Mouse (Mus musculus) embryonic facial prominence, embryonic 14.5 days (tissue): ENCODE measurements around the gene Ccno. TPM values are rescaled to one million over a fixed set of nuclear protein-coding genes. Genes with fewer than 3 reads are reported as not detected.

Experiments
- ATAC-seq: fragments of 200-750 bp; cut with Nextera tagmentation; 2 replicates; pipeline ENCODE4 v1.8.0; 2017; ENCODE audit warnings: low read depth, moderate number of reproducible peaks, moderate TSS enrichment
- DNase-seq: peaks from one replicate; pipeline ENCODE4 v3.0.0-alpha.2; 2015; ENCODE audit warnings: low spot score
- H3K27ac ChIP-seq: fragments of 300-500 bp; sonication (generic); replicated peaks from 2 replicates; pipeline ENCODE4 v1.5.1; 2014; ENCODE audit warnings: low read depth, mild to moderate bottlenecking, low read length, moderate library complexity
- H3K27me3 ChIP-seq: fragments of 300-500 bp; sonication (generic); replicated peaks from 2 replicates; pipeline ENCODE4 v1.6.1; 2014; ENCODE audit warnings: low read length; ENCODE audit not compliant: control insufficient read depth, insufficient read depth
- H3K36me3 ChIP-seq: fragments of 300-500 bp; sonication (generic); 2 replicates; pipeline ENCODE4 v1.6.1; 2014; ENCODE audit warnings: low read length, mixed read lengths; ENCODE audit not compliant: control insufficient read depth, insufficient read depth
- H3K4me1 ChIP-seq: fragments of 300-500 bp; sonication (generic); 2 replicates; pipeline ENCODE4 v1.6.1; 2014; ENCODE audit warnings: antibody characterized with exemption, low read length; ENCODE audit not compliant: control insufficient read depth, insufficient read depth
- H3K4me2 ChIP-seq: fragments of 300-500 bp; sonication (generic); 2 replicates; pipeline ENCODE4 v1.6.1; 2014; ENCODE audit warnings: low read depth, mild to moderate bottlenecking, low read length, moderate library complexity, mixed read lengths
- H3K4me3 ChIP-seq: fragments of 300-500 bp; sonication (generic); 2 replicates; pipeline ENCODE4 v1.5.1; 2014; ENCODE audit warnings: low read depth, mild to moderate bottlenecking, low read length
- H3K9ac ChIP-seq: fragments of 300-500 bp; sonication (generic); 2 replicates; pipeline ENCODE4 v1.6.1; 2014; ENCODE audit warnings: low read depth, mild to moderate bottlenecking, low read length, moderate library complexity, mixed read lengths
- H3K9me3 ChIP-seq: fragments of 300-500 bp; sonication (generic); 2 replicates; pipeline ENCODE4 v1.6.1; 2016; ENCODE audit warnings: low read length; ENCODE audit not compliant: control insufficient read depth
- WGBS: fragments of 180-500 bp; shearing (Covaris S2); extraction: QIAGEN DNeasy Blood & Tissue Kit; methylation state at CpG from one replicate; pipeline ENCODE4 v1.1.7; 2014; 5-methylcytosine and 5-hydroxymethylcytosine counted together
- polyA plus RNA-seq: library from polyadenylated mRNA; unstranded; fragments of >200 nt; fragmentation: Nextera tagmentation; extraction: Ambion mirVana; gene quantifications from 2 replicates; pipeline ENCODE4 v1.2.1, GENCODE M21; 2014

Gene Ccno
- polyA plus RNA-seq, 1 experiment from 2014 or later, result 9.0 TPM

GRCm38 (mm10) chr13:112976720-112977119 lies 10.9 kb upstream of the Ccno start:
- DNase-seq (no peak), ATAC-seq (no peak)
- H3K27me3 ChIP-seq, result peaks cover 3% of the 10 kb centered on the region; the same call in 1 of the 2 replicates
- H3K27ac ChIP-seq, result no peak overlapping the region
- no peaks in the 10 kb centered on the region for H3K9me3 ChIP-seq
- peak overlapping the region; percentile 38 for H3K4me2 ChIP-seq
- H3K4me1 ChIP-seq, result no peaks in the 10 kb centered on the region
- no peak overlapping the region for H3K4me3 ChIP-seq
- H3K9ac ChIP-seq, result no peak overlapping the region
- WGBS, result 38% methylated on average over 10 of the region's 10 CpGs
- no peaks in the 10 kb centered on the region for H3K36me3 ChIP-seq

- Histone ChIP-seq H3K36me3 (no peaks in the 10 kb centered on the region), H3K4me1 (peaks cover 17% of the 10 kb centered on the region), H3K4me2 (peak overlapping the region; percentile 100; the same call in 1 of the 2 replicates), H3K9ac (no peak overlapping the region), H3K9me3 (no peaks in the 10 kb centered on the region), H3K27ac (no peak overlapping the region), H3K27me3 (peaks cover 58% of the 10 kb centered on the region), H3K4me3 (0 out of 2 replicates have a peak overlapping the region, but pooled peaks have one; percentile 59)
- no peak for ATAC-seq
- DNase-seq, result no peak
- 7% methylated on average over 18 of the region's 18 CpGs for WGBS
These were observed 1.8 kb upstream of the Ccno start for GRCm38 (mm10) chr13:112985605-112986450.

- no peak for ATAC-seq
- 2% methylated on average over 17 of the region's 17 CpGs for WGBS
- Histone ChIP-seq H3K4me1 (peaks cover 17% of the 10 kb centered on the region), H3K4me2 (peak overlapping the region; percentile 100), H3K27me3 (peaks cover 65% of the 10 kb centered on the region), H3K36me3 (no peaks in the 10 kb centered on the region), H3K27ac (no peak overlapping the region), H3K4me3 (peak overlapping the region; percentile 59), H3K9ac (no peak overlapping the region), H3K9me3 (no peaks in the 10 kb centered on the region)
- no peak for DNase-seq
These were observed 1.1 kb upstream of the Ccno start for GRCm38 (mm10) chr13:112986451-112986950.

- Histone ChIP-seq H3K36me3 (no peaks in the 10 kb centered on the region), H3K27ac (no peak overlapping the region), H3K4me3 (peak overlapping the region; percentile 59), H3K9me3 (no peaks in the 10 kb centered on the region), H3K27me3 (peaks cover 75% of the 10 kb centered on the region), H3K4me1 (peaks cover 17% of the 10 kb centered on the region), H3K4me2 (peak overlapping the region; percentile 100), H3K9ac (peak overlapping the region; percentile 64)
- ATAC-seq (peak; percentile 12), DNase-seq (no peak)
- whole genome bisulfite sequencing, result 0% methylated on average over 25 of the region's 39 CpGs
These were observed 389 bp downstream of the Ccno start for GRCm38 (mm10) chr13:112987991-112988390.

GRCm38 (mm10) chr13:112988866-112989265 lies 1.3 kb downstream of the Ccno start:
- Histone ChIP-seq H3K4me2 (peak overlapping the region; percentile 100), H3K4me1 (peaks cover 22% of the 10 kb centered on the region), H3K27ac (no peak overlapping the region), H3K9ac (peak overlapping the region; percentile 30; the same call in 1 of the 2 replicates), H3K36me3 (no peaks in the 10 kb centered on the region), H3K27me3 (peaks cover 83% of the 10 kb centered on the region), H3K9me3 (no peaks in the 10 kb centered on the region), H3K4me3 (peak overlapping the region; percentile 59)
- WGBS, result under 1% methylated on average over 19 of the region's 19 CpGs
- DNase-seq, result no peak
- no peak for ATAC-seq

- Histone ChIP-seq H3K4me3 (peak overlapping the region; percentile 7; the same call in 1 of the 2 replicates), H3K9ac (no peak overlapping the region), H3K27me3 (peaks cover 85% of the 10 kb centered on the region), H3K36me3 (no peaks in the 10 kb centered on the region), H3K9me3 (no peaks in the 10 kb centered on the region), H3K4me1 (peaks cover 25% of the 10 kb centered on the region), H3K4me2 (peak overlapping the region; percentile 100), H3K27ac (no peak overlapping the region)
- no peak for ATAC-seq
- DNase-seq, result no peak
- WGBS, result 2% methylated on average over 15 of the region's 23 CpGs
These were observed 1.9 kb downstream of the Ccno start for GRCm38 (mm10) chr13:112989541-112989940.

GRCm38 (mm10) chr13:112990346-112990745 lies 2.7 kb downstream of the Ccno start:
- Histone ChIP-seq H3K27me3 (peaks cover 90% of the 10 kb centered on the region), H3K4me3 (no peak overlapping the region), H3K36me3 (no peaks in the 10 kb centered on the region), H3K4me1 (peaks cover 25% of the 10 kb centered on the region), H3K9me3 (no peaks in the 10 kb centered on the region), H3K27ac (no peak overlapping the region), H3K9ac (no peak overlapping the region), H3K4me2 (no peak overlapping the region)
- ATAC-seq (no peak), DNase-seq (no peak)
- 11% methylated on average over 4 of the region's 4 CpGs for WGBS

- DNase-seq, result no peak
- peaks cover 11% of the 10 kb centered on the region for H3K4me1 ChIP-seq
- ATAC-seq, result 0 out of 2 replicates have a peak, but pooled peaks have one; percentile 35
- H3K27ac ChIP-seq, result no peak within 1 kb of the TSS
- WGBS, result under 1% methylated on average over 29 of the region's 63 CpGs
- H3K36me3 ChIP-seq, result no peaks in the 10 kb centered on the region
- H3K9ac ChIP-seq, result peak within 1 kb of the TSS; percentile 42; the same call in 1 of the 2 replicates
- peak within 1 kb of the TSS; percentile 42 for H3K4me3 ChIP-seq
- H3K27me3 ChIP-seq, result peaks cover 95% of the 10 kb centered on the region
- H3K9me3 ChIP-seq, result no peaks in the 10 kb centered on the region
- H3K4me2 ChIP-seq, result peak within 1 kb of the TSS; percentile 68
These were observed 6.0 kb downstream of the Ccno start, which contains the start of gene Mcidas for GRCm38 (mm10) chr13:112993531-112994152. Gene Mcidas (plus strand): TSS chr13:112993845.
